Mouse (Mus musculus) layer of hippocampus, postnatal 14 days (tissue): ENCODE measurements around the gene Krtap4-16. TPM values are rescaled to one million over a fixed set of nuclear protein-coding genes. Genes with fewer than 3 reads are reported as not detected.
"Not testable (repeated sequence)": the region's sequence is repeated elsewhere in the genome, so short reads cannot be mapped to it uniquely, and the experiment has no call there.

Source experiments
- DNase-seq, 2 experiments: peaks; one replicate each; pipeline ENCODE4 v3.0.0; 2021 to 2022; ENCODE audit warnings: low spot score in 2 of 2, mixed read lengths in 1 of 2
- long read RNA-seq, 2 experiments: library from polyadenylated mRNA; stranded (forward); transcript quantifications; one replicate each; pipeline ENCODE4 v2.0.0; 2021
- total RNA-seq, 2 experiments: library from RNA; stranded (reverse); gene quantifications; 2 replicates each; pipeline ENCODE4 v1.2.3; 2021

Krtap4-16 gene
- not detected for total RNA-seq
- long read RNA-seq, experiment 1: 0 reads
- long read RNA-seq, experiment 2: 0 reads

DNA sequence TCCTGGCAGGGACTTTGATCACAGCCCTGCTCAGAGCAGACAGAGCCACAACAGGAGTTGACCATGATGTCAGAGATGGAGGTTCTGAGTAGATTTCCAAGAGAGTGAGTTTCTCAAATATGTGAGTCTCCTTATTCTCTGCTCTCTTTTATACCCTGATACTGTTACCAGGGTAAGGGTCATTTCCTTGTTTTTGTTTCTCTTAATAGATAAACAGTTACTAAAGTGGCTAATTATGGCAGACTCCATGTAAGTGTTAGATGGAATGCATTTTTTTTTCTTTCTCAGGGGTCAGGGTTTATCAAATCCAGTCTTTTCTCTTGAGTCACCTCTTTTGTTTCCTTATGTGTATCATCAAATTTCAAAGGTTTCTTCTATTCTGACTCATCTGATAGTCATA is at the start of gene Krtap4-16:
Gene Krtap4-16, minus strand, starts transcription at position 101 of the 400 bp plus-strand sequence.
- no peak for DNase-seq

DNA sequence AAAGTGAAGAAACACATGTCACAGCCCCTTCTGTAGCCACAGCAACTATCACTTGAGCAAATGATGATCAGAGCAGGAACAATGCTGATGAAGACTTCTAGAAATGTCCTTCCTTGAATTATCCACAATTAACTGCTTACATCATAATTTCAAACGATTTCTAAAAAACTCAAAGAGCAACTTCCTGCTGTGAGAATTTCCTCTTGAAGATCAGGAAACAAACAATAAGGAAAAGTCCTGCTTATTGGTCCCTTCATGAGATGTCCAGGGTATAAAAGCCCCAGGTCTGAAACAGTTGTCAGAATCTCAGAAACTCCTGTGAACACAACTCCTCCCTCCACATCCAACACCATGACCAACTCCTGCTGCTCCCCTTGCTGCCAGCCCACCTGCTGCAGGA is 27.5 kb upstream of the Krtap4-16 start, which contains the start of gene Gm11567:
Gene Gm11567, plus strand, starts transcription at position 301 of the 400 bp plus-strand sequence.
- DNase-seq: not testable (repeated sequence)

DNA sequence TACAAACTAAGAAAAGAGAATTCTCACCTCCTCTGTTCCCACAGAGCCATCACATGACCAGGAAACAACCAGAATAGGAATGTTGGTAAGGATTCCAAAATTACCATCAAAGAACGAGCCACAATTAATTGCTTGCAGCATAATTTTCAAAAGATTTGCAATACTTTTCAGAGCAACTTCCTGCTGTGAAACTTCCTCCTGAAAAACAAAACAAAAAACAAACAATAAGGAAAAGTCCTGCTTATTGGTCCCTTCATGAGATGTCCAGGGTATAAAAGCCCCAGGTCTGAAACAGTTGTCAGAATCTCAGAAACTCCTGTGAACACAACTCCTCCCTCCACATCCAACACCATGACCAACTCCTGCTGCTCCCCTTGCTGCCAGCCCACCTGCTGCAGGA is 21.7 kb upstream of the Krtap4-16 start, which contains the start of gene Krtap9-1:
Gene Krtap9-1, plus strand, starts transcription at position 301 of the 400 bp plus-strand sequence.
- not testable (repeated sequence) for DNase-seq

- not testable (repeated sequence) for DNase-seq
Measured at GRCm38 (mm10) chr11:99864176-99864575, 12.8 kb upstream of the Krtap4-16 start, which contains the start of gene Gm11559. Gm11559 (plus strand) TSS chr11:99864476.

GRCm38 (mm10) chr11:99858761-99859160 is 7.4 kb upstream of the Krtap4-16 start:
- DNase-seq: no peak

- no peak for DNase-seq
Measured at GRCm38 (mm10) chr11:99857617-99858016, 6.2 kb upstream of the Krtap4-16 start, which contains the start of gene Gm11568. Gm11568 (plus strand) TSS chr11:99857917.

DNA sequence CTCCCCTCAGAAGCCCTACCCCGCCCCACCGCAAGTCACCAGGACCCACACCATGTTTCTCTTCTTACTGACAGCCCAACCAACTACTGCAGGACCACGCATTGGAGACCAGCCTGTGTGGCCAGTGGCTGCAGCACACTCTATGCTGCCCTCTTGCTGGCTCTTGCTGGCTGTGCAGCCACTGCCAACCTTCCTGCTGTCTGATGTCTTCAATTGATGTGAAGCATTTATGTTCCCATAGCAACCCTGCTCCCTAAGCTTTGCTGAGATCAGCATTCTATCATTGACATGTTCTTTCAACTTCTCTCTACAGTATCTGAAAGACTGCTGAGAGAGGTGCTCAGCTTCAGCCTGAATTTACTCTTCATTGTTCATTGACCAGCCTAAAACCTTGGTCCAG is 2.7 kb upstream of the Krtap4-16 start:
- DNase-seq: no peak

- no peak for DNase-seq
Measured at GRCm38 (mm10) chr11:99846746-99847145, 4.7 kb downstream of the Krtap4-16 start.

DNA sequence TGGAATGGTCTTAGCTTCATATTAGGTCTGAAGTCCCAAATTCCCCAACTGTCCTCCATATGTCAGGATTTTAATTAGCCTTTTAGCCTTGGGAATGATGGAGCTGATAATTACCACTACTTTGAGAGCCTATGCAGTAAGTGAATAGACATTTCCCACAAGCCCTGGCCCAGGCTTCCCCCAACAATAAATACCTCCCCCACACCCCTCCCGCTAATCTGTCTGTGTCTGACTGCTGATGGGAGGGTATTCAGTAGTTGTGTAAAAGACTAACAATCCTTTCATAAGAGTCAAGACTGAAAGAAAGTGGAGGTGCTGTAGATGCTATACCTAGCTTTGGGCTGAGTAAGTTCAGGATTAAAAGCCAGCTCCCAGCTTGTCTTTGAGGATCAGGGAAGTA is 9.2 kb downstream of the Krtap4-16 start:
- no peak for DNase-seq

DNA sequence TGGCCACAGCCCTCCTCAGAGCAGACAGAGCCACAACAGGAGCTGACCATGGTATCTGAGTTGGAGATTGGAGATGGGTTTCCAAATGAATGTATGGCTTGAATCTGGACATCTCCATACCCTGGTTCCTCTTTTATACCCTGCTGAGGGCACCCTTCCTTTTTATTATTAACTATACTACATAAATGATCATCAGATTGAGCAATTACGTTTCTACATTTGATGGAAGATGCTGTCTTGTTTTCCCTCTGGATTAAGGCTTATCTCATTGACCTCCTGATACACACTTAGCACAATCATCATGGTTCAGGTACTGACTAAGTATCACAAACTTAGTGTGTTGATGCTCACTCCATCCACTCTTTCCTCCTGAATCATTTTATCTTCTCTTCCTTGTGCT is 13.4 kb downstream of the Krtap4-16 start, which contains the start of gene 2300003K06Rik:
Gene 2300003K06Rik, minus strand, starts transcription at position 101 of the 400 bp plus-strand sequence.
- no peak for DNase-seq

DNA sequence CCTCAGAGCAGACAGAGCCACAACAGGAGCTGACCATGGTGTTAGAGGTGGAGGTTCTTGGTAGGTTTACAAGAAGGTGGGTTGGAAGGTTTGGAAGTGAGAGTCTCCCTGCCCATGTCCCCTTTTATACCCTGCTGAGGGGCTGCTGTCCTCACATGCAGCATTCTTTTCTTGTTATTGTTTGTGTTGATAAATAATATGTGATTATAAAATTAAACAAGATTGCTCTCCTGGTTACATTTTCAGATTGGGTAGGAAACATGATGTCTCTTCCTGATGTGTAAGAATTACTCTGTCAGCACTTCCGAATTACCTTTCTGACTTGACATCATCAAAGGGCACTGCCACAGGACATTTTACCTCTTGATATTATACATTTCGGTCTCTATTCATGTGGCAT is 35.8 kb downstream of the Krtap4-16 start, which contains the start of gene Gm11564:
Gene Gm11564, minus strand, starts transcription at position 101 of the 400 bp plus-strand sequence.
- DNase-seq: not testable (repeated sequence)

DNA sequence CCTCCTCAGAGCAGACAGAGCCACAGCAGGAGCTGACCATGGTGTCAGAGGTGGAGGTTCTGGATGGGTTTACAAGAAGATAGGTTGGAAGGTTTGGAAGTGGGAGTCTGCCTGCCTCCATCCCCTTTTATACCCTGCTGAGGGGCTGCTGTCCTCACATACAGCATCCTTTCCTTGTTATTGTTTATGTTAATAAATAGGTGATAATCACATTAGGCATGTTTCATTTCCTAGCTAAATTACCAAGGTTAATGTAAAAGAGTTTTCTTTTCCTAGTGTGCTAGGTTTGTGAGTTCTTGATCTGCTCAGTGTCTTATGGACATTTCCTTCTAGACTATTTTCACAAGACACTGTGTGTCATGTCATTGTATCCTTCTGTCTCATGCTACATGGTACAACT is 41.6 kb downstream of the Krtap4-16 start, which contains the start of gene Krtap4-13:
Gene Krtap4-13, minus strand, starts transcription at position 101 of the 400 bp plus-strand sequence.
- not testable (repeated sequence) for DNase-seq

DNA sequence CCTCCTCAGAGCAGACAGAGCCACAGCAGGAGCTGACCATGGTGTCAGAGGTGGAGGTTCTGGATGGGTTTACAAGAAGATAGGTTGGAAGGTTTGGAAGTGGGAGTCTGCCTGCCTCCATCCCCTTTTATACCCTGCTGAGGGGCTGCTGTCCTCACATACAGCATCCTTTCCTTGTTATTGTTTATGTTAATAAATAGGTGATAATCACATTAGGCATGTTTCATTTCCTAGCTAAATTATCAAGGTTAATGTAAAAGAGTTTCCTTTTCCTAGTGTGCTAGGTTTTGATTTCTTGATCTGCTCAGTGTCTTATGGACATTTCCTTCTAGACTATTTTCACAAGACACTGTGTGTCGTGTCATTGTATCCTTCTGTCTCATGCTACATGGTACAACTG is 47.1 kb downstream of the Krtap4-16 start, which contains the start of gene Gm11554:
Gene Gm11554, minus strand, starts transcription at position 101 of the 400 bp plus-strand sequence.
- not testable (repeated sequence) for DNase-seq

Other genes starting within 250 kb of the Krtap4-16 start
- not detected for gene Gm11938, start 248.3 kb downstream of the Krtap4-16 start, total RNA-seq
- not detected for gene Gm11937, start 241.4 kb downstream of the Krtap4-16 start, total RNA-seq
- gene Krtap2-4, start 236.8 kb downstream of the Krtap4-16 start, total RNA-seq: not detected
- not detected for gene Gm11562, start 231.2 kb downstream of the Krtap4-16 start, total RNA-seq
- gene Krtap4-1, start 223.4 kb downstream of the Krtap4-16 start, total RNA-seq: not detected
- gene Krtap4-2, start 216.5 kb downstream of the Krtap4-16 start, total RNA-seq: not detected
- gene Krtap4-7, start 207.5 kb downstream of the Krtap4-16 start, total RNA-seq: not detected
- gene Gm11555, start 201.4 kb downstream of the Krtap4-16 start, total RNA-seq: not detected
- gene Gm11563, start 192.6 kb downstream of the Krtap4-16 start, total RNA-seq: not detected
- not detected for gene Krtap4-6, start 185.6 kb downstream of the Krtap4-16 start, total RNA-seq
- not detected for gene Gm14190, start 160.9 kb downstream of the Krtap4-16 start, total RNA-seq
- not detected for gene Gm14180, start 117.3 kb downstream of the Krtap4-16 start, total RNA-seq
- gene Gm11595, start 78.7 kb downstream of the Krtap4-16 start, total RNA-seq: not detected
- not detected for gene Krtap4-8, start 70.9 kb downstream of the Krtap4-16 start, total RNA-seq
- gene Krtap4-9, start 66.4 kb downstream of the Krtap4-16 start, total RNA-seq: not detected
- not detected for gene Gm11596, start 58.1 kb downstream of the Krtap4-16 start, total RNA-seq
- gene Gm11569, start 52.7 kb downstream of the Krtap4-16 start, total RNA-seq: not detected
- not detected for gene Gm11554, start 47.2 kb downstream of the Krtap4-16 start, total RNA-seq
- gene Krtap4-13, start 41.7 kb downstream of the Krtap4-16 start, total RNA-seq: not detected
- gene Gm11564, start 35.9 kb downstream of the Krtap4-16 start, total RNA-seq: not detected
- gene 2300003K06Rik, start 13.5 kb downstream of the Krtap4-16 start, total RNA-seq: not detected
- gene Gm11568, start 6.3 kb upstream of the Krtap4-16 start, total RNA-seq: not detected
- not detected for gene Gm11559, start 12.9 kb upstream of the Krtap4-16 start, total RNA-seq
- gene Krtap9-1, start 21.8 kb upstream of the Krtap4-16 start, total RNA-seq: not detected
- gene Gm11567, start 27.6 kb upstream of the Krtap4-16 start, total RNA-seq: not detected
- gene Krtap31-1, start 56.3 kb upstream of the Krtap4-16 start, total RNA-seq: not detected
- not detected for gene Gm11565, start 63.1 kb upstream of the Krtap4-16 start, total RNA-seq
- gene Krtap31-2, start 84.7 kb upstream of the Krtap4-16 start, total RNA-seq: not detected
- not detected for gene Krtap9-5, start 96.9 kb upstream of the Krtap4-16 start, total RNA-seq
- not detected for gene Krtap29-1, start 127.4 kb upstream of the Krtap4-16 start, total RNA-seq
- not detected for gene Krtap16-1, start 135.0 kb upstream of the Krtap4-16 start, total RNA-seq
- gene Krtap17-1, start 142.4 kb upstream of the Krtap4-16 start, total RNA-seq: not detected
- gene Krt33a, start 164.6 kb upstream of the Krtap4-16 start, total RNA-seq: not detected
- gene Krt33b, start 178.3 kb upstream of the Krtap4-16 start, total RNA-seq: not detected
- gene Krt34, start 189.9 kb upstream of the Krtap4-16 start, total RNA-seq: not detected
- not detected for gene Krt31, start 198.9 kb upstream of the Krtap4-16 start, total RNA-seq
- gene Krt32, start 236.6 kb upstream of the Krtap4-16 start, total RNA-seq: not detected
- not detected for gene Krt35, start 244.6 kb upstream of the Krtap4-16 start, total RNA-seq